Mouse (Mus musculus): ENCODE measurements around the gene Asic1. TPM values are rescaled to one million over a fixed set of nuclear protein-coding genes. Genes with fewer than 3 reads are reported as not detected.
"Not testable (repeated sequence)": the region's sequence is repeated elsewhere in the genome, so short reads cannot be mapped to it uniquely, and the experiment has no call there.

Gene Asic1
- total RNA-seq, 2 experiments from 2014 or later: 0.33 TPM; not detected in 1

DNA sequence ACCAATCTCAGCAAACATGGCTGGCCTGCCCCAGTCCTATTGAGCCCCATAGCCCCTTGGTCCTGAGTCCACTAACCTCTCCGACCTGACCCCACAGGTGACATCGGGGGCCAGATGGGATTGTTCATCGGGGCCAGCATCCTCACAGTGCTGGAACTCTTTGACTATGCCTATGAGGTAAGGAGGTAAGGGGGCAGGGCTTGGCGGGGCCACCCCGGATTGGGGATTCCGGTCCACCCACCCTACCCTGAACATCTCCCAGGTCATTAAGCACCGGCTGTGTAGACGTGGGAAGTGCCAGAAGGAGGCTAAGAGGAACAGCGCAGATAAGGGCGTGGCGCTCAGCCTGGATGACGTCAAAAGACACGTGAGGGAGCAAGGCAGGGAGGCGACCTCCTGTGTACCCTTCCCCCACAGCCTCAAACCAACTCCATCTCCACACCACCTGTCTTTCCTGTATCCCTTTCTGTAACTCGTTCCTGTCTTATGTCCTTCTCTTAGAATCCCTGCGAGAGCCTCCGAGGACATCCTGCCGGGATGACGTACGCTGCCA is 28.4 kb downstream of the Asic1 start:
- no peak for ATAC-seq (replicated peaks; ENCODE audit: low FRiP score, low TSS enrichment, poor library complexity, severe bottlenecking)

DNA sequence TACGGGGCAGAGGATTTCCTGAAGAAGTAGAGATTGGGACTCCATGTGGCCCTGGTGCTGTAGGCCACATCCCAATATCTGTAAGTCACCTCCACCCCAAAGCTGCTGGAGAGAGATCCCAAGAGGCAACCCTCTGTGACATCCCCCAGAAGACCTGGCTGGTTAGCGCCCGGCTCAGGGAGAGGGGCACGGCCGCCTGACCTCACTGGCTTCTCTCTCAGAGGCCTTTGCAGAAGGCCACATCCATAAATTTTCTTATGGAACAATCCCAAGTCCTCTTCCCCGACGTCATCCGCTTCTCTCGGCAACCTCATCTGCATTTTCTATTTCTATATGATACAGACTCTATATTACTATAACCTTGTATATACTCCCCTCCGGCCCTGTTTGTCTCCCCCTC is 29.5 kb downstream of the Asic1 start:
- no peak for ATAC-seq (replicated peaks; ENCODE audit: low FRiP score, low TSS enrichment, poor library complexity, severe bottlenecking)

DNA sequence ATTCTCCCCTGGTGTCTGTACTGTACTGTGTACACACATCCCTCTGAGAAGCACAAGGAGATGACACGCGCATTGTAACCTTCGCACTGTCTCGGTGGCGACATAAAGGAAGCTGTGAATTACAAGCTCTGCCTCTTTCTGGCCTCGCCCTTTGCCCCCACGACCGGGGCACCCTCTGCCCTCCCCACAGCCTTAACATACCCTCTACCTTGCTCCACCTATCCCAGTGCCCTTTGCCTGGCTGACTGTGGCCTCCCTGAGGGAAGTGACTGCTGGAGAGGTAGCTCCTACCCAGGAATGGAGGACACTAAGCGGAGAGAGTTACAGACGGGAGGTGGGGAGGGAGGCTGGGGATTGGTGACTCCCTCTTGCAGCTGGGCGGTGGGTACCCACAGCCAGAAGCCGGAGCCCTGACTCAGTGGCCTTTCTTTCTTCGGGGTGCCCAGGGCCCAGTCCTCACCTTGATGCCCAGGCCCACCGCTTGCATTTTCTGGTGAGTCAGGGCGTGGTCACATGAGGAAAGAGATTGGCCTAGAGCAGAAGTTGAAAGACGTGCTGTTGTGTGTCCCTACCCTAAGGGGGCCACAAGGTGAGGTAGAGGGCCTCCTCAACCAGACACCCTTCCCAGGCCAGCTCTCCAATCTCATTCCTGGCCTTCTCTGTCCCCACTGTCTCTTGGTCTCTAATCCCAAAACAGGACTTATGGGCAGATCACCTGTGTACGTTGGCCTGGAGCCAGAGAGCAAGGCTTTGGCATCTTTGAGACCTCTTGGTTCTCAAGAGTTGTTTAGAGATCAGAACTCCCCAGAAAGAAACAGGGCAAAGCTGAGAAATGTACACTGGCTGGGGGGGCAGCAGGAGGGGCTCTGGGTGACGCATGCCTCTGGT is 30.3 kb downstream of the Asic1 start:
- ATAC-seq (replicated peaks; ENCODE audit: low FRiP score, low TSS enrichment, poor library complexity, severe bottlenecking): no peak

DNA sequence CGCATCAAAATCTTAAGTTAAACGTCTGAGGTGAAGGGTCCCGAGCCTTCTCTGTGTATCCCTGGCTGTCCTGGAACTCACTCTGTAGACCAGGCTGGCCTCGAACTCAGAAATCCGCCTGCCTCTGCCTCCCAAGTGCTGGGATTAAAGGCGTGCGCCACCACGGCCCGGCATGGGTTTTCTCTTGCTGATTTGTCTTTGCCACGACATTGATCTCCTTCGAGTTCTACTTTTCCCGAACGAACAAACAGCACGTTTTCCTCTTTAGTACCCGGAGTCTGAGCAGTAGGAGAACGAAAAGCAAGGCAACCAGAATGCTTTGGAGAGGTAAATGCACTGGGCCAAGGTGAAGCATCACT is 31.5 kb downstream of the Asic1 start:
- not testable (repeated sequence) for ATAC-seq (replicated peaks; ENCODE audit: low FRiP score, low TSS enrichment, poor library complexity, severe bottlenecking)

DNA sequence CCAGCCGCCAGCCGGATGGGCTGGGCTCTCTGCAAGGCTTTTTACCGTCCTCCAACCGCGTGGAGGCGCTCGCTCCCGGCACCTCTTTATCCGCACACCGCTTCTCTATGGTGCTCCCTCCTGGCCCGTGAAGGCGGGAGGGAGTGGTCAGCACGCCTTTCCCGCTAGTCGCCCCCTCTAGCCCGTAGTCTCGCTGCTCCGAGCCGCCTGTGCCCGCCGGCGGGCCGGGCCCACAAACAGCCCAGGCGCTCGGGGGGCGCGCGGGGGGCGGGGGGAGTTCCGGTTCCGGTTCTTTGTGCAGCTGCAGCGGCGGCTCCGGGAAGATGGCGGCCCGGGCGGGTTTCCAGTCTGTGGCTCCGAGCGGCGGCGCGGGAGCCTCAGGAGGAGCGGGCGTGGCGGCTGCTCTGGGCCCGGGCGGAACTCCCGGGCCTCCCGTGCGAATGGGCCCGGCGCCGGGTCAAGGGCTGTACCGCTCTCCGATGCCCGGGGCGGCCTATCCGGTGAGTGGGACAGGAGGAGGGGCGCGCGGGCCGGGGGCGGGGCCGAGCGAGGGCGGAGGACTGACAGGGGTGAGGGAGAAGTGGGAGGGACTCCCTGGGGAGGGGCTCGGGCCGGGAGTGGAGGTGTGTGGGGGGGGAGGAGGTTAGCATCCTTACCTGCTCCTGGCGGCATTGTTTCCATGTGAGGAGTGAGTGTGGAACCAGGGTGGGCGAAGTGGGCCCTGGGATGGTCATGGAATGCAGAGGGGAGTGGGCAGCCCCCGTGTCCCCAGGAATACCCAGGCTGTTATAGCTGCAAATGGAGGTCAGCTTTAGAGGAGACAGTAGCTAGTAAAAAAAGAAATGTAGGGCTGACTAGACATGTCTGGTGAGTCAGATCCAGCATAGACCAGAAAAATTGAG is 32.1 kb downstream of the Asic1 start, which contains the start of gene Smarcd1:
Gene Smarcd1, plus strand, starts transcription at position 131 of the 902 bp plus-strand sequence.
- peak; percentile 77 for ATAC-seq (replicated peaks; ENCODE audit: low FRiP score, low TSS enrichment, poor library complexity, severe bottlenecking)

DNA sequence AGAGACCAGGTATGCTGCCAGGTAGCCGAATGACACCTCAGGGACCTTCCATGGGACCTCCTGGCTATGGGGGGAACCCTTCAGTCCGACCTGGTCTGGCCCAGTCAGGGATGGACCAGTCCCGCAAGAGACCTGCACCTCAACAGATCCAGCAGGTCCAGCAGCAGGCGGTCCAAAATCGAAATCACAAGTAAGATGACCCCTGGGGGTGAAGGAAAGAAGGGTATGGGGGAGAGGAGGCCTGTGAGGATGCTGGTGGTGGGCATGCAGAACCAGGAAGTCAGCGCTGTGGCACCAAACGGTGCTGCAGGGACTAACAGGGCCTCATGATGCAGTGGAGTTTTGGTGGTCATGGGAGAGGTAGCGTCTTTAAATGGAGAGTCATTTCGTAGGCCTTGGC is 32.9 kb downstream of the Asic1 start:
- no peak for ATAC-seq (replicated peaks; ENCODE audit: low FRiP score, low TSS enrichment, poor library complexity, severe bottlenecking)

DNA sequence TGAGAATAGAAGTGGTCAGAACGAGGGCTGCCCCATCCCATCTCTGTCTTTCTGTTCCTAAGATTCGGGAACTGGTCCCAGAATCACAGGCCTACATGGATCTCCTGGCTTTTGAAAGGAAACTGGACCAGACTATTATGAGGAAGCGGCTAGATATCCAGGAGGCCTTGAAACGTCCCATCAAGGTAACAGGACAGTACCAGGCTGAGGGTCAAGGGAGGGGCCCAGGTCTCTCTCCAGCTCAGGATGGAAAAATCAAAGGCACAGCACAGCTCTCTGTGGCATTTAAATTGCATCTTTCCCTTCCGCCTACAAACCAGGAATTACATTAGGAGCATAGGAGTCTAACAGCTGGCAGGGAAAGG is 33.5 kb downstream of the Asic1 start:
- ATAC-seq (replicated peaks; ENCODE audit: low FRiP score, low TSS enrichment, poor library complexity, severe bottlenecking): no peak

DNA sequence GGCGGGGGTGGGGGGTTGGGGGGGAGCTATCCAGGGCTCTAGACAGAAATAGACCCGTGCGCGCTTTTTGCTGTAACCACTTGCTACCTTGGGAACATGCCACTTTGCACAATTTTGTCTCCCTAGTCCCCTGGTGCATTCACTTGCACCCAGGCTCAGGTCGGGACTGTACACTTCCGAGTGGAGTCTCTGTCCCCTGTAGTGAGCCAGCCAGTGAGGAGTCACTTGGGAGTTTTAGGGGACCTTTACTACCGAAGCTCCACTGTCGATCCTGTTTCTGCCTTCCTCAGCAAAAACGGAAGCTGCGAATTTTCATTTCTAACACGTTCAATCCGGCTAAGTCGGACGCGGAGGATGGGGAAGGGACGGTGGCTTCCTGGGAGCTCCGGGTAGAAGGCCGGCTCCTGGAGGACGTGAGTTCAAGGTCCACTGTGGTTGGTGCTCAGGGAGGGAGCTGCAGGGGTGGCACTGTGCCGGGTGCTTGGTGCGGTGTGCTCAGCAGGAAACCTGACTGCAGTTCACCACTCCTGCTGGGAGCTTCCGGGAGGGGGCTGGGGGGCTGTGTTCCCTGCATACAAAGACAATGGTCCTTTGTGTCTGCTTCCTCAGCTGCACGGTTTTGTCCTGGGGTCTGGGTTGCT is 34.0 kb downstream of the Asic1 start:
- ATAC-seq (replicated peaks; ENCODE audit: low FRiP score, low TSS enrichment, poor library complexity, severe bottlenecking): no peak

DNA sequence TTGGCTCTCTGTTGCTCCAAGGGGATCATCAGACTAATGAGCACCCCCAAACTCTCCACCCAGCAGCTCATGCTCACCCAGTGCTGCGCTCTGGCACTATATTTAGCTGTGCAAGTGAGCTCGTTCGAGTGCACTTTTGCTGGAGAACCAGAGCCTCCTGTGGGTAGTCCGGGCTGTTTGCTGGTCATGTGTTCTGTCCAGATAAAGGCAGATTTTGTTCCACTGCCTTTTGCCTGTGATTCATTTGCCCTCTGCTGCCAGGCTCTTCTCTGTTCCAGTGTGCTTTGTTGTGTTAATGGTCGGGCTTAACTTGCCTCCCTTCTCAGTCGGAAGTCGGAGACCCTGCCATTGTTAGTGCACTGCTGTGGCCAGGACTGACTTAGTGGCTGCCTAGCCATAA is 34.7 kb downstream of the Asic1 start:
- ATAC-seq (replicated peaks; ENCODE audit: low FRiP score, low TSS enrichment, poor library complexity, severe bottlenecking): no peak

DNA sequence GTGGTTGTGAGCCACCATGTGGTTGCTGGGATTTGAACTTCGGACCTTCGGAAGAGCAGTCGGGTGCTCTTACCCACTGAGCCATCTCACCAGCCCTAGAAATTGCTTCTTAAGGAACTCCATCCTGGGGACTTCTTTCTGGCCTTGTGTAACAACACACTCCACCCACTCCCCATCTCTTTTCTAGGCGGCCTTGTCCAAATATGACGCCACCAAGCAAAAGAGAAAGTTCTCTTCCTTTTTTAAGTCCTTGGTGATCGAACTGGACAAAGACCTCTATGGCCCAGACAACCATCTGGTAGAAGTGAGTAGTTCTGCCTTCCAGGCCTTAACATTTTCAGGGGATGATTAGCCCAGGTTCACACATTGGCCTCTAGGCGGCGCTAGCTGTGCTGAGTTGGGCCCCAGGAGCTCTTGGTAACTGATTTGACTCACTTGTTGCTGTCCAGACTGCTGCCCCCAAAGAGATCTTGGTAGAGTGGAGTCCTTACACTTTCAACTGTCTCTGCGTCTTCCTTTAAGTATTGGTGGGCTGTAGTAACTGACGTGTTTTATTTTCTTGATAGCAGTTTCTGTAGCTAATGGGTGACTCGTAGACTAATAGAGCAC is 35.4 kb downstream of the Asic1 start, which contains the start of gene Gm17349:
Gene Gm17349, minus strand, starts transcription at position 51 of the 609 bp plus-strand sequence.
- peak; percentile 50 for ATAC-seq (replicated peaks; ENCODE audit: low FRiP score, low TSS enrichment, poor library complexity, severe bottlenecking)

DNA sequence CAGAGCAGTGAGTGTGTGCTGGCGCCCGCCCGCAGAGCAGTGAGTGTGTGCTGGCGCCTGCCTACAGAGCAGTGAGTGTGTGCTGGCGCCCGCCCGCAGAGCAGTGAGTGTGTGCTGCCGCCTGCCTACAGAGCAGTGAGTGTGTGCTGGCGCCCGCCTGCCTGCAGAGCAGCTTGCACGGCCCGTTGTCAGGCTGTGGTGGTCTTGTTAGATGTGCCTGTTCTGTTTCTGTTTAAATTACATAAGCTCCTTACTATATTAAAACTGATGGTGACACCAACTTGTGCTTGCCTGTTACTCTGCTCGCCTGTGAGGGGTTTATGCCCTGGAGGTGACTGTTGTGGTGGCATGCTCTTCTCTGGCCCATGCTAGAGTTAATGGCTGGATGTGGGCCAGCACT is 38.0 kb downstream of the Asic1 start:
- no peak for ATAC-seq (replicated peaks; ENCODE audit: low FRiP score, low TSS enrichment, poor library complexity, severe bottlenecking)

DNA sequence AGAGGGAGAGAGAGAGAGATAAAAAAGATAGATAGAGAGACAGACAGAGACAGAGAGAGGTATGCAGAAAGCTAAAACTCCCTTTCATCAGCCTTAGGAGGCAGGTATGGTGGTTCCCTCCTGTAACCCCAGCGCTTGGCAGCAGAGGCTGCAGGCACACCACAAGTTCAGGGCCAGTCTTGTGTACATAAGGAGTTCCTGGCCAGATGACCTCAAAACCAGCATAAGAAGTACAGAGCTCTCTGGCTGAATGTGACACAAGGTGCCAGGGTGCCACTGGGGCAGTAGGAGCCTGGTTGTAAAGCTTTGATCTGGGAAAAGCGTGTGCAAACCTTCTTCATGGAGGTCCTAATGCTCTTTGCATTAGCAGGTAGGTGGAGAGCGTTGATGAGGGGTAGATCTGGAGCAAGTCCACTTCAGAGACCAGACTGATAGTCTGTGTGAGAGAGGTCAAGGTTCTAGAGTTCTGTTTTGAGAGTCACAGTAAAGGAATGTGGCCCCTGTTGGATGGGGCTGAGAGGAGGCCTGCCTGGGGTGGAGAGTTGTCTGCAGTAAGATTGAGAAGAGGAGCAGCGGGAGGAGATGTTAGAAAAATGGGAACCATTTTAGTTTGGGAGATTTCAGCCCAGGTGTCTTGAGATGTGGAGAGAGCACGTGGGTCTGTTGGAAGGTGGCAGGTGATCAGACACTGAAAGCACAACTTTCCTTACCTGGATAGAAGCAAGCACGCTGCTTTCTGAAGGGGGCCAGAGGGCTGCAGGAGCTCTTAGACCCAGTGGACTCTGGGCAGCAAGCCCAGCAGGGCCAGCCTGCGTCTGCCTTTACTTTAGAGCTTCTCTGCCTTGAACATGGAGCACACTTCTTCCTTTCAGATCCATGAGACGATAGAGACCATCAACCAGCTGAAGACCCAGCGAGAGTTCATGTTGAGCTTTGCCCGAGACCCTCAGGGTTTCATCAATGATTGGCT is 40.3 kb downstream of the Asic1 start:
- ATAC-seq (replicated peaks; ENCODE audit: low FRiP score, low TSS enrichment, poor library complexity, severe bottlenecking): no peak

DNA sequence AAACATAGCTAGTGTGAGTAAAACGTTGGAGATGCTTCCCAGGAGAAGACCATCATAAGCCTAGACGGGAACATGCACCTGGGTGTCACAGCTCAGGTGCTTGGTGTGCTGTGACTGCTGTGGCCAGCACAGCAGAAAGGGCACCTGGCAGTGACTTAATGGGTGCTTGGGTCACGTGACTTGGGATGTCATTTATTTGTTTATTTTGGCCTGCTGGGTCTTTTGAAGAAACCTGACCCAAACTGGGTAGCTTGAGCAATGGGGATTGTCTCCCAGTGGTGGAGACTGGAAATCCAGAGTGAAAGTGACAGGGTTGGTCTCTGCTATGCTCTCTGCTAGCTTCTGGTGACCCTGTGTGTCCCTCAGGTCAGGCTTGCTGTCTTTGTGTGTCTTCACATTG is 41.3 kb downstream of the Asic1 start:
- ATAC-seq (replicated peaks; ENCODE audit: low FRiP score, low TSS enrichment, poor library complexity, severe bottlenecking): no peak

DNA sequence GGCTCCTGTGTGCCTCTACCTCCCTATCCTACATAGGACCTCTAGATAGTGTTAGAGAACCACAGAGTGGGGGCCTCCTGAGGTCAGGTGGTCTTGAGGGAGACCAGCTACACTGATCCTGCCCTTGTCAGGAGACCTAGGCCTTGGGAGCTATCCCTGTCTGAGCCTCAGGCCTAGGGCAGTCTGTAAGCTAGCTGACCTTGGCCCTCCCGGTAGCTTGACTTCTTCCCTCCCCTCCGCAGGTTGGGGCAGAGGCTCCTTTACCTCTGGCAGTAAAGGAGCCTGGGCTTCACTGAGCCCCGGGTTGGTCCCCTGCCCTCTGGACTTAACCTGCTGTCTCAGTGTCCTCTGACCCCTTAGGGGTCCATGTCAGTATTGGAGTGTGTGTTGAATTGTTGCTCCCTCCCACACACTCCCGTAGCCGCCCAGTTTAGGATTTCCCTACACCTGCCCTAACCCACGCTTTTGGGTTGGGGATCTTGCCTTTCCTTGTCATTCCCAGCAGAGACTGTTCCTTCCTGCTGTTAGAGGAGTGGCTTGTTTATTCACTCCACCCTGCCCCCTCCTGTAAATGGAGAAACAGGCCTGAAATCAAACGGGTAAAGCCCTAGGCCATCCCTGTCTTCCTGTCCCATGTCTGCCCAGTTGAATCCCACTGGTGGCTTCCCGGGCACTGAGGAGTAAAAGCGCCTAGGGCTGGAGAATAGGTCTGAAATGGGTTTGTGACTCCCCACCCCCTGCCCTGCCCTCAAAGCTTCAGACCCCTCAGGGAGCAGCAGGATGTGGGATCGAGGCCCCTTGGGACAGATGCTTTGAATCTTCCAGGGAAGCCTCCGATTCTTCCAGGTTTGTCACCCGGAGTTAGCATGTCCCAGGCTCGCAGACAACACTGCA is 42.7 kb downstream of the Asic1 start:
- no peak for ATAC-seq (replicated peaks; ENCODE audit: low FRiP score, low TSS enrichment, poor library complexity, severe bottlenecking)

DNA sequence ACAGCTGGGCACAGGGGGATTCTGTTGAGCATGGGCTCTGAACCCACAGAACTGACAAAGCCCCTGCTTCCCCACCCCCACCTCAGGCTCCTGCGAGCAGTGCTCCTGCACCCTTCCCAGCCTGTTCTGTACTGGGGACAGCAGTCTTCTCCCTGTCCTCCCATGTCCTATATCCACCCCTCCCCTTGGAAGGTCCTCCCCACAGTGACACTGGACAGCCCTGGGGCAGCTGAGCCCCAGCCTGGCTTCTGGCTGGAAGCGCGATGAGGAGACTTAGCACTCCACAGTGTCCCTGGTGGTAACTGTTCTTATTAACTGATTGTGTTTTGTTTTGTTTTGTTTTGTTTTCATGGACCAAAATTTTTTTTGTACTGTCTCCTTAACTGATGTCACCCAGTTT is 43.4 kb downstream of the Asic1 start:
- ATAC-seq (replicated peaks; ENCODE audit: low FRiP score, low TSS enrichment, poor library complexity, severe bottlenecking): no peak

DNA sequence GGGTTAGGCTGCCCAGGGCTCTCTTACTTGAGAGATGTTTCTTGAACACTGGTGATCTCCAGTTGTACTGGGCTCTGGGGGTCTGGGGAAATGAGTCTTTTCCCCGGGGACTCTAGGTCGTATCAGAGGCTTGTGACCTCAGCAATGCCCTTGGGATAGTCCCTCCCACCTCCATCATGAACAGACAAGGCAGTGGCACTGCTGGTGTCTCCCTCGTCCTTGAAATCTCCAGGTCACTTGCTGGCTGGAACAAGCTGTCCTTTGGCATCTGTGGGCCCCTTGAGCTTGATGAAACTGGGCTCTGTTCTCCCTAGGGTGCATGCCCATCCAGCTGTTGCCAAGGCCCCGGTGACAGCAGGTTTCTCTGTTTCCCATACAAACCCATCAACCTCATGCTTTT is 44.0 kb downstream of the Asic1 start:
- ATAC-seq (replicated peaks; ENCODE audit: low FRiP score, low TSS enrichment, poor library complexity, severe bottlenecking): no peak

DNA sequence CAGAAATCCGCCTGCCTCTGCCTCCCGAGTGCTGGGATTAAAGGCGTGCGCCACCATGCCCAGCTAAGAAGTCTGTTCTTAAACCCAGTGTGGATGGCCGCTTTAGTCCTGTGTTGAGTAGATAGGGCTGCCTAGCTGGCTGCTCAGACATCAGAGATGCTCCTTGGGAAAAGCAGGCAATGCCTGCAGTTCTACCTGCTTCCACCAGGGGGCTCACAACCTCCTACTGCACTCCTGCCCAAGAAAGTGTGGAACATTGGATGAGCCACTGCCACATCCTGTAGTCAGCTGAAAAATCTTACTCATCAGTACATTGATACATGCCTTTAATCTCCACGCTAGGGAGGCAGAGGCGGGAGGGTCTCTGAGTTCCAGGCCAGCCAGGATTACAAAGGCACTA is 44.7 kb downstream of the Asic1 start:
- ATAC-seq (replicated peaks; ENCODE audit: low FRiP score, low TSS enrichment, poor library complexity, severe bottlenecking): peak; percentile 55

All from megakaryocyte-erythroid progenitor cell, adult 5-6 weeks (primary cell).